Mouse (Mus musculus) adrenal gland, adult 8-10 months (tissue): ENCODE data around the gene Fosl1. TPM values are rescaled to one million over a fixed set of nuclear protein-coding genes. Genes with fewer than 3 reads are reported as not detected.

Experiments
- DNase-seq: peaks from one replicate; pipeline ENCODE4 v3.0.0; 2022
- total RNA-seq, 4 experiments: library from RNA; stranded (reverse); gene quantifications; 2 replicates each; pipeline ENCODE4 v1.2.4; 2022

Fosl1 gene
- total RNA-seq, 4 experiments from 2014 or later, result 0.22 to 0.86 (median 0.56) TPM; not detected in 1

DNA sequence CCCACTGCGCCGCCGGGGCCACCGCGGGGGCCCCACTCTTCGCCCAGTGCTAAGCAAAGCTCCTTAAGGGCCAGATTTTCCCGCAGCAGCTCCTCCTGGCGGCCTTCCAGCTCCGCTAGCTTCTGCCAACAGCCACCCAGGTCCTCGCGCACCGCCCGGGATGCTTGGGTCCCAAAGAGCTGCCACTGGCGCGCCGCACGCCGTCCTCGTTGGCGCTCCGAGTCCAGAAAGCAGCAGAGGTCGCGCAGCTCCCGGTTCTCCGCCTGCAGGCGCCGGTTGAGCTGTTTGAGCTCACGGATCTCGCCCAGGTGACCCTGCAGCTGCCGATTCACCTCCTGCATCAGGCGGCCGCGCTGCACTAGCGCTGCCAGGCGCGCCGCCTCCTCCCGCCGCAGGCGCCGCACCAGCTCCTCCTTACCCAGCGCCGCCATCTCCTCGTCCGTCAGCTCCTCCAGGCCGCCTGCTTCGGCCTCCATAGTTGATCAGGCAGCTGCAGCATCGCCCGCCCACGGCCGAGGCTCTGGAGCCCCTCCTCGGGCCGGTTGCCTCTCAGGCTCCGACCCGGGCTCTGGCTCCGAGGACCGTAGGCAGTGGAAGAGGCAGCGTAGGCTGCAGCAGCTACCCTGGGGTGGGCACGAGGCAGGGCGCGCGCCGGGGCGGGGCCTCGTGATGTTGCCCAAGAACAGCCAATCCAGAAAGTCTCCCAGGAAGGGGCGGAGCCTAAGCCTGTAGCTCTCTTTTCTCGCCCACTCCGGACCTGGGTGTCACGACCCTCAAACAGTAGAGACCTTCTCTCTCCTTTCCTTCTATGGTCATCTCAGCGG lies 9.8 kb downstream of the Fosl1 start:
- peak; percentile 93 for DNase-seq

DNA sequence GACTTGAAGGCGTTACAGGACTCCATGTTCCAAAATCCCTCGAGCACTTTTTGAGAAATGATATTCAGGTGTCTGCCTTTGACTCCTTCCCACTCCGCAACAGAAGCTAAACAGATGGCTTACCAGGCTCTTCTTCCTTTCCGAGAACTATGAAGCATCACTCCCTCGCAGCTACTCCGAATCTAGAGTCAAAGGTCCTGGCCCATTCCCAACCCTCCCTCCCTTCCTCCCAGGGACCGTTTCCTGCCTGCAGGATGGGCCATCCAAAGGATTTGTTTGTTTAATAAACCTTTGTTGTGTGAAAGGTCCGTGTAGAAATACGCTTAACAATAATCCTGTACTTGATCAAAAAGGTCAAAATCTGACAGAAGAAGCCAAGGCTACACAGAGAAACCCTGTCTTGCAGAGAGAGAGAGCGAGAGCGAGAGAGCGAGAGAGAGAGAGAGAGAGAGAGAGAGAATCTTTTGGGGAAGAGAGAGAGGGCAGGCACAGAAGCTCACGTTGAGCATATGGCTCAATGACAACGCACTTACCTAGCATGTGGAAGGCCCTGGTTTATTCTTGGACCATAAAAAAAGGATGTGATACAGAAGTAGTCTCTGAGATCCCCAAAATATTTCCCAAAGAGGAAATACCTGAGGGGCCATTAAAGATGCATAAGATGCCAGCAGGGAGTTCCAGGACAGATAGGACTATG lies 10.5 kb downstream of the Fosl1 start, which contains the start of gene Ccdc85b:
Ccdc85b (minus strand) TSS at position 149 of the 697 bp plus-strand sequence.
- DNase-seq, result no peak

DNA sequence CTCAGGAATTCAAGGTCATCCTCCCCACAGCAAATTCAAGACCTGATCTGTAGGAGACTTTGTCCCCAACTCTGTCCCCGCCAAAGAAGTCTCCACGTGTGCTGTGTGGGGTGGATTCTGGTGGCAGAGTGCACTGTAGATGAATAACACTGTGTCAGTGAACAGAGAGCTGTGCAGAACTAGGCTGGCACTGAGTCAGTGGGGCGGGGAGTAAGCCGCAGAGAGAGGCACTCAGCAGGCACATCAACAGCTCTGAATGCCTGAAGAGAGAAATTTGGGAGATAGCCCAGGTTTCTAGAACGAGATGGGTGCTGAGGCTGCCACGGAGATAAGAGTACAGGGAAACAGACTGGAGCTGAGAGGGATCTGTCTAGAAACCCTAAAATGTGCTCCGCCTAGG lies 11.7 kb downstream of the Fosl1 start:
- DNase-seq, result no peak

DNA sequence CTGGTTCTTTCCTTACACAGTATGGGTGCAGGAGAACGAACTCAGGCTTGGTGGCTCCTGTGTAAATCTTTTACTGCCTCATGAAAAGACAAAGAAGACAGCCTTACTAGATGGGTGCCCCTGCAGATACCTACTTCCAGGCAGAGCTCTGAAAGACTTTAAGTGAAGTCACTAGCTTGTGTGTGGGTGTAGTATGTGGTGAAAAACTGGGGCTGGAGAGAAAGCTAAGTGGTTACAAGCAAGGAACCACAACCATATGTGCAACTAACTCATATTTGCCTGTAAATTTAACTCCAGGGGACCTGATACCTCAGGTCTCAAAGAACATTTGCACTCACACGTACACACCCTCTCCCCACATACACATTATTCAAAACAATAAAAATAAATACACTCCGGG lies 12.5 kb downstream of the Fosl1 start:
- no peak for DNase-seq

DNA sequence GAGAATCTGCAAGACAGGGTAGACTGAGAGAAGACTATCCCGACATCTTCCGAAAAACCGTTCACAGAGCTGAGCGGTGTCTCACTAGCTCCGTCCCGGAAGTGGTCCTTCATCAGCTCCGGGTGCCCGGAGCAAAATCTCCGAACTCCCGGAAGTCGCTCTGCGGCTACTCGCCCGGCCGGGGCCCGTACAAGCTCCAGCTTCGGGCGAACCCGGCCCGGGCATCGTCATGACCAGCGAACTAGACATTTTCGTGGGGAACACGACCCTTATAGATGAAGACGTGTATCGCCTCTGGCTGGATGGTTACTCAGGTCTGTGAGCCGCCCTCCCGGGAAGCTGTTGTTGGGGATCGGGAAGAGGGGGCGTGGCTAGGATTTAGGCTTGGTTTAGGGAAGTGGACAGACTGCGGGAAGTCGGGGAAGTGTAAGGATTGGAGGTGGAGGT lies 13.1 kb downstream of the Fosl1 start, which contains the start of gene Fibp:
Fibp (plus strand) TSS at position 151 of the 447 bp plus-strand sequence.
- peak; percentile 82 for DNase-seq

DNA sequence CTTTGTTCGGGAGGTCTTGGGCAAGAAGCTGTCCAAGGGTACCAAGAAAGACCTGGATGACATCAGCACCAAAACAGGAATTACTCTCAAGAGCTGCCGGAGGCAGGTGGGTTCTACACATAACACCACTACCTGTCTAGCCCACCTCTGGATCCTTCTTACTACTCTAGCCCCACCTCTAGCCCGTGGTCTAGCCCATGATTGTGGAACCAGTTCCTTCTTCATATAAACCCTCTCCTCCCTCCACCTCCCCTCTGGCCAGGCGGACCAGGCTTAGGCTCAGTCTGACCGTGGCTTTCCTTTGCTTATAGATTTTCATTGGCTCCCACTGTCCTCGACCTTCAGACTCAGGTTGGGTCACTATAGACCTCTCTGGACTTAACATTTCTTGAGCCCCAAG lies 14.1 kb downstream of the Fosl1 start:
- DNase-seq, result no peak

DNA sequence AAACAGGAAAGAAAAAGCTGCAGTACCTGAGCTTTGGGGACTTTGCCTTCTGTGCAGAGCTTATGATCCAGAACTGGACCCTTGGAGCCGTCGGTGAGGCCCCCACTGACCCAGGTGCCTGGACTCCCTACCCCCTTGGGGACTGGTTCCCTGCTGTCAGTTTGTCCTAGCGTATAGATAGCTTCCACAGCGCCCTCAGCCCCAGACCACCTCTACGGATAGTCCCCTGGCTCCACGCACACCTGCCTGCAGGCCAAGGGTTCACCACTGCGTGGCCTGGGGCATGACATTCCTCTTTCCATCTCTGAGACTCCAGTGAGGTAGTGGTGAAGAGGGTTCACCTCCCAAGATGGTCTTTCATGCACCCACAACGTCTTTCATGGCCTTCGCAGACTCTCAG lies 15.9 kb downstream of the Fosl1 start:
- DNase-seq, result no peak

DNA sequence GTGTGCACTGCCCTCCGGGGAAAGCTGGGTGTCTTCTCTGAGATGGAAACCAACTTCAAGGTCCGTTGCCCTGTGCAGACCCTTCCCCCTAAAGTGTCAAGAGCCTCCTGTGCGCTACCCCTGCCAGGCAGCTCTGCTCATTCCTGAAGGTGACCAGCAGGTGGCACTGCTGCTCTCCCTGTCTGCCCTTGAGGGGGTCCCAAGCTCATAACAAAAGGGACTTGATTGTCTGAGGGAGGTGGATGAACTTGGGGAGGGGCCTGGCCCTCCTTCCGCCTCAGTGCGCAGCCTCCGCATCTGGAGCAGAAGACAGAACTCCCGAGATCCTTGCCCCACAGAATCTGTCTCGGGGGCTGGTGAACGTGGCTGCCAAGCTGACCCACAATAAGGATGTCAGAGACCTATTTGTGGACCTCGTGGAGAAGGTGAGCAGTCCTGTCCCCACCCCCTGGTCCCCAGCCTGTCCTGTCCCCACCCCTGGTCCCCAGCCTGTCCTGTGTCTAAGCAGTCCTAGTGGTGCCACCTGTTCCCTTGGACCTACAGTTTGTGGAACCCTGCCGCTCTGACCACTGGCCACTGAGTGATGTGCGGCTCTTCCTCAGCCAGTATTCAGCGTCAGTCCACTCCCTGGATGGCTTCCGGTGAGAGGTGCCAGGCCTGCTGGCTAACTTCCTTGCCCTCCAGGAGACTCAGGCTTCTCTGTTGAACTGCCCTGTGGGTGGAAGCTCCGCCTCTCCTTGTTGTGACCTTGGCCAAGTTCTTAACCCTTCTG lies 16.6 kb downstream of the Fosl1 start:
- DNase-seq, result no peak

DNA sequence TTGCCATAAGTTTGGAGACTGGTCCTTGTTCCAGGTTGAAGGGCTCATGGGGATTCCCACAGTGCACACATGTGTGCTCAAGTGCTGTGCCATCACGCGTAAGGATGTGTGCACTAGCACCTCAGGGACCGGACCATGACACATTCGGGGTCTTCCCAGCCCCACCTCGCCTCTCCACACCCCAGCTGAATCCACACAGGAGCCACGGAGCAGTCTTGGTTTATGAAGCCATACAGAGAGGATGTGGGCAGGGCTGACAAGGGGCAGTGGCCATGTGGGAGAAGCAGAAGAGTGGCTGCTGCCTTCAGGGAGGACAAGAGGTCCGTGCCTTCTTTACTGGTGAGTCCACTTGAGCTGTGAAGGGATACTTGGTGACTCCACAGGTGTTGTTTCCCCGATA lies 17.7 kb downstream of the Fosl1 start:
- DNase-seq, result no peak

DNA sequence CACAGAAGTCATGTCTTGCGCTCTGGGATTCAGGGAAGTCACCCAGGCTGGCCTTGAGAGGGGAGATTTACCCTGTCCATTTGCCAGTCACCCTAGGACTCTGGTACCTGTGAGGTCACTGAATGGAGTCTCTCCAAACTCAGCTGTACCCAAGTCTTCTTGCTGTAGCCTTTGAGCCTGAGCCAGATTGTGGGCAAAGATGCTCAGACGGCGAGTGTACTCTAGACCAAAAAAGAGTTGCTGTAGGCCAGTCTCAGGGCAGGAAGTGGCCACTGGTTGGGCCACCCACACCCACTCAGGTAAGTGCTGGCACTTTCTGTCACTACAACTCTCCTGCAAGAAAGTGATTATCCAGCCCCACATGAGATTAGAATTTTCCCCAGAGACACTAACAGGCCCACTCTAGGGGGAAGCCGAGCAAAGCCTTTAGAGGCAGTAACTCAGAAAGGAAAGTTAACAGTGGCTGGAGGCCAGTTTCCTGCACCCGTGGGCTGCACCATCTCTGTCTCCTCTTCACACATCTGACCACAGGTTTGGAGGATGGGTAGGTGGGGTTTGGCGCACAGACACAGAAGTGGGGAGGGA lies 19.7 kb downstream of the Fosl1 start:
- DNase-seq, result no peak

DNA sequence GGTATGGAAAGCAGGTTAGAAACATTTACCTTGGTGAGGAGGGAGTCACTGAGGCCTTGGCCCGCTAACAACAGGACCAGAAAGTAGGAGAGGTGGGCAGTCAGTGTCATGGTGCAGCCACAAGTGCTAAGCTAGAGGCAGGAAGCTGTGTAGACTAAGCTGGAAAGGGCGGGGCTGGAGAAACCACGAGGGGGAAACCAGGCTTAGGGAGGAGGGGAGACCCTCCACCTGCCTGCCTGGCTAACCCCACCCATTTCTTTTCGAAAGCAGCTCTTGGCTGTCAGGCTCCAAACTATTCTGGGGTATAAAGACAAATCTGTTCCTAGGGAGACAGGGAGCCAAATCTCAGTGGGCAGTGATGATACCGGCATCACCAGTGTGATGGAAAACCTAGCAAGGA lies 21.0 kb downstream of the Fosl1 start, which contains the start of gene Ctsw:
Ctsw (minus strand) TSS at position 134 of the 400 bp plus-strand sequence.
- DNase-seq, result no peak

DNA sequence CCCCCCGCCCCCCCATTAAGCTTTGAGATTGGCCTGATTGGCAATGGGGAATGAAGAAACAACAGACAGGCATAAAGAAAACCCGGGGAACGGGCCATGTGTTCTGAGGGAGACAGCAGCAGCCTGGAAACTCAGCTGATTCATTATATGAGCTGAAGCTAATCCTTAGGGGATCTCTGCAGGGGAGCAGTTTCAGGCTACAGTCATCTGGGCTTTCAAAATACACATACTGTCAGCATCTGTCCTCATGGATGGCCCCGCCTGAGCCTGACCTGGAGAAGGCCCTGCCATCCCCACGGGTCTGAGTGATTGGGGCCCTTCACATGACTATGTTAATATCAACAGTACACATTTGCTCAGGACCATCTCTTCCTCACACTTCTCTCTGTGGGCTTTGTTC lies 24.5 kb downstream of the Fosl1 start:
- no peak for DNase-seq

DNA sequence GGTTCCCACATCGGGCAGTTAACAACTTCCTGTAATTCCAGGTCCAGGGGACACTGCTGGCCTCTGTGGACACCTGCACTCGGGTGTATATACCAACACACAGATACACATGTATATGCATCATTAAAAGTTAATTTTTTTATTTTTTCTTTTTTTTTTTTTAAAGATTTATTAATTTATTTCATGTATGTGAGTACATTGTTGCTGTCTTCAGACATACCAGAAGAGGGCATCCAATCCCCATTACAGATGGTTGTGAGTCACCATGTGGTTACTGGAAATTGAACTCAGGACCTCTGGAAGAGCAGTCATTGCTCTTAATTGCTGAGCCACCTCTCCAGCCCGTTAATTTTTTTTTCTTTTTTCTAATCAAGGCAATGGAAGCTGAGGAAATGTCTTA lies 25.5 kb downstream of the Fosl1 start:
- DNase-seq, result no peak

DNA sequence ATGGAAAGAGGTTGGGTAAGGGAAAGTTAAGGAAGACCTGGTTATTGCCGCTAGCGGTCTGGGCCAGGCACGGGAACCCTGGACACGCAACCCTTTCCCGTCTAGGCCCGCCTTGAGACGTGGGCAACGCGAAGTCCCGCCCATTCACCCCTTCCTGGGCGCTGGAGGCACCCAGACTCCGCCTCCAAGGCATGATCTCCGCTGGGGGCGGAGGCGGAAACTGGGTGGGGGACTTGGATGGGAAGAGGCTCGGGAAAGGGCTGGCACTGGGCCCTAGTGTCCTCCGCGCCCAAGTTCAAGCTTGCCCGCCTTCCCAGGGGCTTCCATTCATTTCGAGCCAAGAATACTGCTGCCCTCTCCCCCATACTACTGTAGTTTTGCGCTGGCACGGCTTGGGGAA lies 26.4 kb downstream of the Fosl1 start, which contains the start of gene Efemp2:
Efemp2 (plus strand) TSS at position 235 of the 400 bp plus-strand sequence.
- peak; percentile 89 for DNase-seq

DNA sequence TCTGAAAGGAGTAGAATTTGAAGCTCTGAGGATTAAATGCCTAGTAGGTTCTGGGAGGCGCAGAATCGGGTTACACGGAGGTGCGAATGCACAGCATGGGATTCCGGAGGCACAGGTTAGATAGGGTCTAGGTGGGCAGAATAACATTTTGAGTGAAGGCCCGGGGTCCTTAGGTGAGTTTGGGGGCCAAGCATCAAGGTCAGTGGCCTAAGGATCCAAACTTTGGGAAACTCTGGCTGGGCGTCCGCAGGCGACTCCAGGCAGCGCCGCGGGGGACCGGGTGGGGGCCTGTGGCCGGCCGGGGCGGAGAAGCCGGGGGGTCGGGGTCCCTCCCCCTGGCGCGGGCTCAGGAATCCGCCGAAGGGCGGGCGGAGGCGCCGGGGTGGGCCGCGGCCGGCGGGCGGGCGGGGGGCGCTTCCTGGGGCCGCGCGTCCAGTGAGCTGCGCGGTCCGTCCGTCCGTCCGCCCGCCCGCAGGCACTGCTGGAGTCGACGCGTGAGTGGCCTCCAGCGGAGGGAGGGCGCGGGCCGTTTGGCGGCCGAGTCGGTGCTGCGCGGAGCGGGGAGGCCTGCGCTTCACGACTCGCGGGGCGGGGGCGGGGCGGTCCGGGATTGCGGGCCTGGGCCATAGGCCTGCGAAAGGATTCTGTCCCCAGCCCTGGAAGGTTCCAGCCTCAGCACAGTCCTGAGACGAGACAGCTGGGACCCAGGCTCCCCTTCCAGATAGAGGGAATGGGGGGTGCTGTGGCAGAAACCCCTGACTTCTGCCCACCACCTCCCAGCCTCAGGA lies 27.1 kb downstream of the Fosl1 start:
- DNase-seq, result no peak

DNA sequence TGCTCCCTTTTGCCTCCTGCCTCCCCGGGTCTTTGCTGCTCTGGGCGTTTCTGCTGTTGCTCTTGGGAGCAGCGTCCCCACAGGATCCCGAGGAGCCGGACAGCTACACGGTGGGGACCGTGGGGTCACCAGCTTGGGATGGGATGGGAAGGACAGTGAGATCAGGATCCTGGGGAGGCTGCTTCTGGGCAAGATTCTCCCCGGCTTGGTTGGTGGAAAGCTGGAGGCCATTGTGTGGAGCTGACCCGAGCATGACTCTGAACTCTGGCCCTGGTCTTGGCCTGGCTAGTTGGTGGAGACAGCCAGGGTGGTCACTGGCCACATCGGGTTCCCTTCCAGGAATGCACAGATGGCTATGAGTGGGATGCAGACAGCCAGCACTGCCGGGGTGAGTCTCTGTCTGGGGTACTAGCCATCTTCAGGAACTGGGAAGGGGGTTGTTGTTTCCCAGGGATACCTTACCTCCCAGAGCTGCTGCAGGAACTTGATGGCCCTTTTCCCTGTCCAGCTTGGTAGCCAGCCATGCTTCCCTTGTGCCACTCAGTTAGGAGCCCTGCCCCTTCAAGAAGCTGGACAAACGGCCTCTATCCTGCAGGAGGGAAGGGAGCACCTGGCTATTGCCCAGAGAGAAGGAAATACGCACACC lies 27.8 kb downstream of the Fosl1 start:
- DNase-seq, result no peak

DNA sequence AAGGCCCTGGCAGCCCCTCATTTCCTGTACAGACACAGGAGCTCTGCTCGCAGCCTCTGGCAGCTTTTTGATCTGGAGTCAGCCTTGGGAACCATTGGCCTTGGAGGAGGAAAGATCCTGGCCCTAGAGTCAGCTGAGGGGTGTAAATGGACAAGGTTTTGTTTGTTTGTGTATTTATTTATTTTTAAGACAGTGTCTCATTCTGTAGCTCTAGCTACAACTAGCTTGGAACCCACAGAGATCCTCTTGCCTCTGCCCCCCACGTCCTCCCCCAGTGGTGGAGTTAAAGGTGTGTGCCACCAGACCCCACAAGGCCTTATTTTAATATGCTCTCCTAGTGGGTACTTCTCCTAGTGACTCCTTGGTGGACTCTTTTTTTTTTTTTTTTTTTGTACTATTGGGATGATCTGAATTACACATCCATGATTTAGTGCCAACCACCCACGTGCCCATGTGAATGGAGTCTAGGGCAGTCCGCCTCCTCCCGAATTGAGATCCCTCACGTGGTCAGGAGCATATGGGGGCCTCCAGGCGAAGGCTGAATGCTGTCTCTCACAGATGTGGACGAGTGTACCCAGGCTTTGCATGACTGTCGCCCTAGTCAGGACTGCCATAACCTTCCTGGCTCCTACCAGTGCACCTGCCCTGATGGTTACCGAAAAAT lies 29.8 kb downstream of the Fosl1 start:
- no peak for DNase-seq

DNA sequence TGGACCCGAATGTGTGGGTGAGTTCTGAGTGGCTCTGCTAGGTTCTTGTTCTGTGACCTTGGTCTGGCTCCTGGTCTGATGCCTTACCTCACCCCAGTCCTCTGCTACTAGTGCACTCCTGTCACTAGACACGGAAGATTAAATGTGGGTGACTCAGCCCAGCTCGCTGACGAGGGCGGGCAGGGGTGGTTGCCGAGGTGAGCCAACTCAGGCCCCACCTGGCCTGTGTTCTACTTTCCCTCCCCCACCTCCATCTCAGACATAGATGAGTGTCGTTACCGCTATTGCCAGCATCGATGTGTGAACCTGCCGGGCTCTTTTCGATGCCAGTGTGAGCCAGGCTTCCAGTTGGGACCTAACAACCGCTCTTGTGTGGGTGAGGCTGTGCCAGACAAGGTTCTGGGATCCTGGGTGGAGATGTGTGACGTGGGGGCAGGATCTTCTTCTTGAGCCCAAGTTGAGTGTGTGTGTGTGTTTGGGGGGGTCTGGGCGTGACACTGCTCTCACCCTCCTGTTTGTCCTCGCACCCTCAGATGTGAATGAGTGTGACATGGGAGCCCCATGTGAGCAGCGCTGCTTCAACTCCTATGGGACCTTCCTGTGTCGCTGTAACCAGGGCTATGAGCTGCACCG lies 30.4 kb downstream of the Fosl1 start:
- no peak for DNase-seq

DNA sequence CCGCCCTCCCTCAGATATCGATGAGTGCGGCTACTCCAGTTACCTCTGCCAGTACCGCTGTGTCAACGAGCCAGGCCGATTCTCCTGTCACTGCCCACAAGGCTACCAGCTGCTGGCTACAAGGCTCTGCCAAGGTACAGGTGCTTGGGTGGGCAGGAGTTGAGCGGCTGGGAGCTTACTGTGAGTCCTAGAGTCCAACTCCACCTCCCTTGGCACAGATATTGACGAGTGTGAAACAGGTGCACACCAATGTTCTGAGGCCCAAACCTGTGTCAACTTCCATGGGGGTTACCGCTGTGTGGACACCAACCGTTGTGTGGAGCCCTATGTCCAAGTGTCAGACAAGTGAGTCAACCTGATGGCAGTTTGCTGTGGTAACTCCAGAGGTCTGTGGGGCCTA lies 32.7 kb downstream of the Fosl1 start:
- no peak for DNase-seq

DNA sequence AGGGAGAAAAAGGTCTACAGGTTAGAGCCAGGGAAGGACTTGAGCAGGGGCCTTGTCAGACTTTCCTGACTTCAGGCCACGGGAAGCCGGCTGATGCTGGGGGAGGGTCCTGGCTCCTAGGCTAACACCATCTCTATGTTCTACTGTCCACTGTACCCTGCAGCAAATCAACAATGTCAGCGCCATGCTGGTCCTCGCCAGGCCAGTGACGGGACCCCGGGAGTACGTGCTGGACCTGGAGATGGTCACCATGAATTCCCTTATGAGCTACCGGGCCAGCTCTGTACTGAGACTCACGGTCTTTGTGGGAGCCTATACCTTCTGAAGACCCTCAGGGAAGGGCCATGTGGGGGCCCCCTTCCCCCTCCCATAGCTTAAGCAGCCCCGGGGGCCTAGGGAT lies 34.1 kb downstream of the Fosl1 start:
- DNase-seq, result no peak
